Mouse (Mus musculus) erythroblast, embryonic 14.5 days (primary cell): ENCODE results near the gene Rpl39. TPM values are rescaled to one million over a fixed set of nuclear protein-coding genes. Genes with fewer than 3 reads are reported as not detected.
"Not testable (repeated sequence)": the region's sequence is repeated elsewhere in the genome, so short reads cannot be mapped to it uniquely, and the experiment has no call there.

Source experiments
- H3K27me3 ChIP-seq: 2 replicates; pipeline ENCODE4 v1.6.1; 2012; ENCODE audit warnings: inconsistent platforms; ENCODE audit not compliant: control insufficient read depth
- H3K36me3 ChIP-seq: 2 replicates; pipeline ENCODE4 v1.6.1; 2012; ENCODE audit warnings: mild to moderate bottlenecking, inconsistent platforms; ENCODE audit not compliant: control insufficient read depth
- H3K4me1 ChIP-seq: 2 replicates; pipeline ENCODE4 v1.6.1; 2012; ENCODE audit warnings: inconsistent platforms; ENCODE audit not compliant: control insufficient read depth
- H3K4me3 ChIP-seq: replicated peaks from 2 replicates; pipeline ENCODE3; 2012; ENCODE audit warnings: moderate library complexity, mild to moderate bottlenecking, inconsistent platforms
- H3K9me3 ChIP-seq: 2 replicates; pipeline ENCODE4 v1.6.1; 2012; ENCODE audit warnings: low read length, inconsistent platforms, mixed read lengths; ENCODE audit not compliant: control insufficient read depth
- GATA1 ChIP-seq: IDR thresholded peaks from 2 replicates; pipeline ENCODE4 v1.6.1; 2012; ENCODE audit warnings: low read length, inconsistent platforms, mixed read lengths
- TAL1 ChIP-seq: IDR thresholded peaks from 3 replicates; pipeline ENCODE4 v1.6.1; 2012; ENCODE audit warnings: low read length, inconsistent platforms, mixed read lengths
- polyA plus RNA-seq: library from polyadenylated mRNA; stranded (reverse); fragments of >175 nt; gene quantifications from 2 replicates; pipeline ENCODE4 v1.2.3, GENCODE M21; 2012

Rpl39 gene
- polyA plus RNA-seq, 1 experiment: 41.4 TPM

DNA sequence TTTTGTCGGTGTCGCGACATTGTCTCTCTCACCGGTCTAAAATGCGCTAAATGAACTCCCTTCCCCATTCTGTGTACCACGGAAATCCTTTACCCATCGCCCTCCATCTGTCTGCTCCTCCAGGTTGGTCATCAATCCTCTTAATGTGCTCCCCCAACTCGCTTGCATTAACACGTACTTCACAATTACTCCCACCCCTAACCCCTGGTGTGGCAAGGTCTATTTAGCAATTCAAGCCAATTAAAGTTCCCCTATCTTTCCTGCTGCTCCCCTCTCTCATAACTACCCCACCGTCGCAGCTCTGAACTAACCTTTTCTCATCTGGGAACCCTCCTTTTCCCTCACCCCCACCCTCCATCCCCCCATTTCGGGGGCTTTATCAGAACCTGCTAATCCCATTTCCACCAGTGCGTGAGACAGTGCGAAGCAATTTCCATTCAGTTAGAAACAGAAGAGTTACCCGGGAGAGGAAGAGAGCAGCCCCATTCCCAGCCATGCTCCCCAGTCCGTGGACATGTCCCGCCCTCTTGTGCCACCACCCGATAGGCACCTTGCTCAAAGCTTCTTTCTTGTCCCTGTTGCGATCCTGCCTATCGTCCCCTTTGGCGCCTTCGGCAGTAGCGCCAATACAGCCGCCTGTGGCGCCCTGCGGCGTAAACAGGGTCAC is 24.5 kb upstream of the Rpl39 start:
- Histone ChIP-seq H3K9me3 (no peaks in the 10 kb centered on the region; the same call in 1 of the 2 replicates), H3K4me3 (peak overlapping the region; percentile 75), H3K27me3 (peaks cover 8% of the 10 kb centered on the region), H3K4me1 (peaks cover 15% of the 10 kb centered on the region), H3K36me3 (peaks cover 33% of the 10 kb centered on the region)
- TF ChIP-seq TAL1 (no peak), GATA1 (no peak)

DNA sequence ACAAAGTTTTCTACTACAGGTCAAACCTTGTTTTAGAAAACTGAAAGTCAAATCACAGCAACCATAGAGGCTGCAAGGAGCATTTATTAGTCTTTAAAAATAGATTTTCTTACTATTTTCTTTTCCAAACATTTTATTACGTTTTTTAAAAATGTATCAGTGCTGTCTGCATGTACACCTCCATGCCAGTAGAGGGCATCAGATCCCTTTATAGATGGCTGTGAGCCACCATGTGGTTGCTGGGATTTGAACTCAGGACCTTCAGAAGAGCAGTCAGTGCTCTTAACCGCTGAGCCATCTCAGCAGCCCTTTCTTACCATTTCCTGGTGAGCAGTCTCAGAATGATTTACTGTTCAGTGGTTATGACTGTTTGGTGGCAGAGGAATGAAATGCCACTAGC is 18.6 kb upstream of the Rpl39 start:
- TF ChIP-seq GATA1: no peak
- no peak for TF ChIP-seq TAL1

DNA sequence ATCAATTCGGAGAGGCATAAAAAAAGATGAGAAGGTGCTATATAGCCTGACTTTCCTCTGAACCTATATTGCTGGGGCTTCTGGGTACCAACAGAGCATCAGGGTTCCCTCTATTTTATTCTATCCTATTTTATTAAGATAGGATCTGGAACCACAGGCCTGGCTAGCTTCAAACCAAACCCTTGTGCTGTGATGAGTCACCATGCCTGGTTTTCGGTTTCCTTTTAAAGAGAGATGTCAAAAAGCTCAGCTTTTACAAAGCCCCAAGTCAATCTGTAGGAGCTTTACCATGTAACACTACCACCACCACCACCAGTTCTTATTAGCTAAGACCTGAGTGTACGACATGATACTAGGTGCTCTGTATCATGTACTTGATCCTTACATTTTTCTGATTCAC is 13.5 kb upstream of the Rpl39 start:
- TF ChIP-seq GATA1 (no peak), TAL1 (no peak)
- no peaks in the 10 kb centered on the region for H3K4me1 ChIP-seq
- peaks cover 83% of the 10 kb centered on the region for H3K36me3 ChIP-seq
- H3K27me3 ChIP-seq: no peaks in the 10 kb centered on the region
- H3K4me3 ChIP-seq: no peak overlapping the region
- no peaks in the 10 kb centered on the region for H3K9me3 ChIP-seq

More for the DNA sequence above, 18.6 kb upstream of the Rpl39 start:
- peaks cover 8% of the 10 kb centered on the region for H3K4me1 ChIP-seq
- peaks cover 79% of the 10 kb centered on the region for H3K36me3 ChIP-seq
- no peak overlapping the region for H3K4me3 ChIP-seq
- no peaks in the 10 kb centered on the region for H3K9me3 ChIP-seq
- H3K27me3 ChIP-seq: no peaks in the 10 kb centered on the region

DNA sequence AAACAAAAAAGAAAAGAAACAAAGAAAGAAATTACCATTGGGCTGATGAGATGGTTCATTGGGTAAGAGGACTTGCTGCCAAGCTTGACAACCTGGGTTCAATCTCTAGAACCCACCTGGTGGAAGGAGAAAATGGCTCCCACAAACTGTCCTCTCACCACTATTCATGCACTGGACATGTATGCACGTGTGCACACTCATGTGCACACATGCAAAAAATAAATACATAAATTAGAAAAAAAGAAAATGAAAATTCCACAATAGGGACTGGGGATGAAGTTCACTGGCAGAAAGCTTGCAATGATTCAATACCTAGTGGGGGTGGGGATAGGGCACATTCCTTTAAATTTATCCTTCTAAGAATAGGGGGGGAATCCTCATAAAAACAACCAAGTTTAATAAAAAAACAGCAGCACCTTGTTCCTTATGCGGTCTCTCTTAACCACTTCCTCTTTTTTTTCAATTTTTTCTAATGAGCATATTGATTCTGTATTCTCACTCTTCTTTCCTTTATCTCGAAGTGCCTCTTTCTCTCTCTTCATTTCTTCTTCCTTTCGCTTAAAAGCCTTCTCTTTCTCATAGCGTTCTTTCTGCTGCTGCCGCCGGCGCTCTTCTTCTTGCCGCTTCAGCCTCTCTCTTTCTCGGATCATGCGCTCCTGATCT is 10.0 kb upstream of the Rpl39 start:
- Histone ChIP-seq H3K27me3 (no peaks in the 10 kb centered on the region), H3K4me1 (no peaks in the 10 kb centered on the region), H3K4me3 (no peak overlapping the region), H3K9me3 (no peaks in the 10 kb centered on the region), H3K36me3 (peaks cover 84% of the 10 kb centered on the region)
- TF ChIP-seq GATA1 (no peak), TAL1 (no peak)

DNA sequence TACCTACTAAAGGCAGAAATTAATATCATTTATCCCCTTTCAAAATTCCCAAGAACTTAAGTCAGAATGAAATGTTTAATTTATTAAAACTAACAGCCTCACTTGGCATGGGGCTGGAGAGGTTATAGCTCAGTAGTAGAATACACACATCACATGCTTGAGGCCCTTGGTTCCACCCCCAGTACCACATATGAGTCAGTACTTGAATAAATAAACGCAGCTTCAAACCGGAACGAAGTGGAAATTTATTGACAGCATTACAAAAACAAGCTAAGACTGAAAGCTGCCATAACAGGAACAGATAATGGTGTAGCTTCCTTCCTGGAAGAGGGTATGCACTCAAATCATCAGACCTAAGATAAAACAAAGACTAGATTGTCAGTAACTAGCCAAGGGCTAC is 6.3 kb upstream of the Rpl39 start:
- Histone ChIP-seq H3K36me3 (peaks cover 53% of the 10 kb centered on the region), H3K9me3 (no peaks in the 10 kb centered on the region), H3K4me3 (no peak overlapping the region), H3K4me1 (peaks cover 4% of the 10 kb centered on the region), H3K27me3 (no peaks in the 10 kb centered on the region)
- no peak for TF ChIP-seq GATA1
- TF ChIP-seq TAL1: no peak

DNA sequence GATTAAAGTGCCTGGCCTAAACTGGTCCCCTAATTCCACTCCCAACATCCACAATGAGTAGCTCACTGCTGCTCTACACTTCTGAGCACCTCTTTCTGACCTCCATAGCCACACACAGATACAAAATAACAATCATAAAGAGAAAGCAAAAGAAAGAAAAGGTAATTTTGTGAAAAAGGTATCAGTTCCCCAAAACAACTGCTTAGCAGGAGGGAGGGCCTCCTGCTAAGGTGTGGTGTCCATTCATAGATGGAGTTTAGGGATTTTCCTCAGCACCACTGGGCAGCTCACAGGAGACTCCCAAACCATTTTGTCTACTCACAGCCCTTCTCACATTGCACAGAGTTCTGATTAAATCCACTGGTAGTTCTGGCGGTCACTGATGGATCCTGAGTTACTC is 3.6 kb upstream of the Rpl39 start:
- Histone ChIP-seq H3K9me3 (peaks cover 3% of the 10 kb centered on the region; the same call in 1 of the 2 replicates), H3K36me3 (peaks cover 33% of the 10 kb centered on the region), H3K4me1 (peaks cover 10% of the 10 kb centered on the region), H3K4me3 (no peak overlapping the region), H3K27me3 (no peaks in the 10 kb centered on the region)
- TF ChIP-seq GATA1 (no peak), TAL1 (no peak)

DNA sequence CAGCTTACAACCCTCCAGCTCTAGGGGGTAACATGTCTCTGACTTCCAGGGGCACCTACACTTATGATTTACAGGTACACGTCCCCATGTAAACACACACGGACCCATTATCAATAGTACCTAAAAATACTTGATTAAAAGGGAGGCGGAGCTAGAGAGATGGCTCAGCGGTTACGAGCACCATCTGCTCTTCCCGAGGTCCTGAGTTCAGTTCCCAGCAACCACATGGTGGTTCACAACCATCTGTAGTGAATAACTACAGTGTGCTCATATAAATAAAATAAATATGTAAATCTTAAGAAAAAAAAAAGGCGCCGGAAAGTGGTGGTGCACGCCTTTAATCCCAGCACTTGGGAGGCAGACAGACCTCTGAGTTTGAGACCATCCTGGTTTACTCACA is 463 bp upstream of the Rpl39 start:
- TF ChIP-seq TAL1 (no peak), GATA1 (no peak)
- Histone ChIP-seq H3K4me1 (peaks cover 21% of the 10 kb centered on the region), H3K9me3 (peaks cover 3% of the 10 kb centered on the region; the same call in 1 of the 2 replicates), H3K27me3 (no peaks in the 10 kb centered on the region), H3K36me3 (peaks cover 39% of the 10 kb centered on the region), H3K4me3 (peak overlapping the region; percentile 81)

DNA sequence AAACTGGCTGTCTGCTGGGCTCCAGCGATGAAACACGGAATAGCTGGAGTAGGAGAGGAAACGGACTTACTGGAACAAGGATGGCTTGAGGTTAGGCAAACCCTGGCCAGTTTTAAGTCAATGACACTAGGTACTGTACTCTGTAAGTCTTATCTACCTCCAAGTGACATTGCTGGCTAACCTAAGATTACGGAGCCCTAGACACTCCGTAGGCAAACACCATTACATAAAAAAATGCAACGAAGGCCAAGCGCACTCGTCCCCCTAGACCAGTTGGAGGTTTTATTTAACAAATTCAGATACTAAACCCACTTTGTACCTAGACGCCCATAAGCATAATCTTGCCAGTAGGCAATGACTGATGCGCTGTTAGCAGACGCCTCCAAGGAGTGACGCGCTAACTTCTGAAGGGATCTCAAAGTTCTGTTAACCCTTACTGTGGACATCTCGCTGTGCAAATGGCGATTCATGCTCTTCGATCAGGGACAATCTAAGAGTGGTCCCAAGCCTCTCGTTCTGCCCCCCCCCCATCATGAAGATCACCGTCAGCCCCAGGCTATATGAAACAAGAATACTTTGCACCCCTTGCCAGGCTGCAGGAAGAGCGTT is 780 bp downstream of the Rpl39 start:
- TF ChIP-seq GATA1 (no peak; the same call in 1 of the 2 replicates), TAL1 (no peak)
- Histone ChIP-seq H3K4me1 (peaks cover 21% of the 10 kb centered on the region), H3K4me3 (peak overlapping the region; percentile 81), H3K36me3 (peaks cover 39% of the 10 kb centered on the region), H3K27me3 (no peaks in the 10 kb centered on the region), H3K9me3 (peaks cover 3% of the 10 kb centered on the region; the same call in 1 of the 2 replicates)

DNA sequence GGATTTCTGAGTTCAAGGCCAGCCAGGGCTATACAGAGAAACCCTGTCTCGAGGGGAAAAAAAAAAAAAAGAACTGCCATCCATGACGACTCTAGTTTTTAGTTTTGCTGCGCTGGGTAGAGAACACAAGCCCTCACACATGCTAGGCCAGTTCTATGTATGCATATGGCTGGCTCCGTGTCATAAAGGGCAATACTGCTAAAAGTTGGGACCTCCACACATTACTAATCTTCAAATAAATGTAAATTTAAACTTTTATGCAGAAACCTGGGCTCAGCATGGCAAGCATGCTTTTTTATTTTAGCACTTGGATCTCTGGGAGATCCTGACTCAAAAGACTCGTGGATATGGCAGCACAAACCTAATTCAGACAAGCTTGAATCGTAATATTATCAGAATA is 4.0 kb downstream of the Rpl39 start:
- H3K36me3 ChIP-seq: peaks cover 39% of the 10 kb centered on the region
- H3K4me1 ChIP-seq: peaks cover 15% of the 10 kb centered on the region
- no peak overlapping the region for H3K4me3 ChIP-seq
- no peaks in the 10 kb centered on the region for H3K27me3 ChIP-seq
- H3K9me3 ChIP-seq: peaks cover 3% of the 10 kb centered on the region; the same call in 1 of the 2 replicates
- TF ChIP-seq GATA1 (no peak), TAL1 (no peak)

DNA sequence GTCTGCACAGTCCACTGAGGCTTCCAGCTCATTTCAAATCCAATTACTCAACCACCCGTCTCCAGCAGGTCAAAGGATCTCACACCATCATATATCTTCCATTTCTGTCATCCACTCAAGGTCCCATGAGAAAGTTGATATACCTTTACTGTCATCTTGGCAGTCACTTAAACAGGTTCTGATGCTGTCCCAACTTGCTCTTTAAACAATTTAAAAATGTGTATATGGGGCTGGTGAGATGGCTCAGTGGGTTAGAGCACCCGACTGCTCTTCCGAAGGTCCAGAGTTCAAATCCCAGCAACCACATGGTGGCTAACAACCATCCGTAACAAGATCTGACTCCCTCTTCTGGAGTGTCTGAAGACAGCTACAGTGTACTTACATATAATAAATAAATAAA is 4.9 kb downstream of the Rpl39 start:
- H3K27me3 ChIP-seq, H3K4me3 ChIP-seq, H3K9me3 ChIP-seq: not testable (repeated sequence)
- Histone ChIP-seq H3K36me3 (peaks cover 39% of the 10 kb centered on the region), H3K4me1 (peaks cover 11% of the 10 kb centered on the region)
